Mouse (Mus musculus): ENCODE data around the gene Nipsnap1. TPM values are rescaled to one million over a fixed set of nuclear protein-coding genes. Genes with fewer than 3 reads are reported as not detected.
A peak's percentile ranks its signal among the peaks of the same experiment; 100 is the strongest.

The Nipsnap1 gene
- under 1 TPM; 0.43 to 0.69 TPM for total RNA-seq (2021)

GRCm38 (mm10) chr11:4873755-4874475 is at the start of gene Nipsnap1:
Nipsnap1 (plus strand) TSS chr11:4873951.
- intact Hi-C loops (cut with DNase I) = no loop called here

GRCm38 (mm10) chr11:4826152-4826778 is 47.5 kb upstream of the Nipsnap1 start:
- DNase-seq = no peak
- intact Hi-C loops (cut with DNase I) = no loop called here

More at GRCm38 (mm10) chr11:4873755-4874475, at the start of gene Nipsnap1:
- peak; percentile 47 to 64 for DNase-seq

- DNase-seq = no peak
- intact Hi-C loops (cut with DNase I) = no loop called here
Measured at GRCm38 (mm10) chr11:4827340-4827739, 46.4 kb upstream of the Nipsnap1 start.

- intact Hi-C loops (cut with DNase I) = no loop called here
- DNase-seq = no peak
Measured at GRCm38 (mm10) chr11:4827916-4828315, 45.8 kb upstream of the Nipsnap1 start.

- intact Hi-C loops (cut with DNase I) = no loop called here
- no peak for DNase-seq
Measured at GRCm38 (mm10) chr11:4831066-4831465, 42.7 kb upstream of the Nipsnap1 start.

- intact Hi-C loops (cut with DNase I) = no loop called here
- DNase-seq = no peak
Measured at GRCm38 (mm10) chr11:4833295-4833939, 40.3 kb upstream of the Nipsnap1 start.

GRCm38 (mm10) chr11:4835436-4835835 is 38.3 kb upstream of the Nipsnap1 start:
- no peak for DNase-seq
- intact Hi-C loops (cut with DNase I) = no loop called here

GRCm38 (mm10) chr11:4836755-4837154 is 37.0 kb upstream of the Nipsnap1 start:
- intact Hi-C loops (cut with DNase I) = no loop called here
- peak; percentile 50 to 56 for DNase-seq

- intact Hi-C loops (cut with DNase I) = no loop called here
- no peak for DNase-seq
Measured at GRCm38 (mm10) chr11:4837342-4837741, 36.4 kb upstream of the Nipsnap1 start.

GRCm38 (mm10) chr11:4838235-4838634 is 35.5 kb upstream of the Nipsnap1 start:
- DNase-seq = no peak
- intact Hi-C loops (cut with DNase I) = no loop called here

- no peak for DNase-seq
- intact Hi-C loops (cut with DNase I) = no loop called here
Measured at GRCm38 (mm10) chr11:4840942-4841526, 32.7 kb upstream of the Nipsnap1 start.

GRCm38 (mm10) chr11:4848483-4849248 is 25.1 kb upstream of the Nipsnap1 start:
- intact Hi-C loops (cut with DNase I) = no loop called here
- peak; percentile 41 to 54 for DNase-seq

GRCm38 (mm10) chr11:4849258-4849943 is 24.4 kb upstream of the Nipsnap1 start, which contains the start of gene Nf2:
Nf2 (minus strand) TSS chr11:4849536.
- intact Hi-C loops (cut with DNase I) = no loop called here
- peak; percentile 93 to 95 for DNase-seq

GRCm38 (mm10) chr11:4850404-4850803 is 23.3 kb upstream of the Nipsnap1 start:
- DNase-seq = no peak
- intact Hi-C loops (cut with DNase I) = no loop called here

- intact Hi-C loops (cut with DNase I) = no loop called here
- no peak for DNase-seq
Measured at GRCm38 (mm10) chr11:4853021-4853420, 20.7 kb upstream of the Nipsnap1 start.

GRCm38 (mm10) chr11:4854181-4854580 is 19.6 kb upstream of the Nipsnap1 start:
- DNase-seq = no peak
- intact Hi-C loops (cut with DNase I) = no loop called here

GRCm38 (mm10) chr11:4858416-4858815 is 15.3 kb upstream of the Nipsnap1 start:
- intact Hi-C loops (cut with DNase I) = no loop called here
- no peak for DNase-seq

GRCm38 (mm10) chr11:4860986-4861385 is 12.8 kb upstream of the Nipsnap1 start:
- intact Hi-C loops (cut with DNase I) = no loop called here
- DNase-seq = no peak

GRCm38 (mm10) chr11:4861816-4862604 is 11.7 kb upstream of the Nipsnap1 start:
- DNase-seq = no peak
- intact Hi-C loops (cut with DNase I) = no loop called here
